ENCODE assay signal across 11 mouse cellular contexts in the genomic region with DNA sequence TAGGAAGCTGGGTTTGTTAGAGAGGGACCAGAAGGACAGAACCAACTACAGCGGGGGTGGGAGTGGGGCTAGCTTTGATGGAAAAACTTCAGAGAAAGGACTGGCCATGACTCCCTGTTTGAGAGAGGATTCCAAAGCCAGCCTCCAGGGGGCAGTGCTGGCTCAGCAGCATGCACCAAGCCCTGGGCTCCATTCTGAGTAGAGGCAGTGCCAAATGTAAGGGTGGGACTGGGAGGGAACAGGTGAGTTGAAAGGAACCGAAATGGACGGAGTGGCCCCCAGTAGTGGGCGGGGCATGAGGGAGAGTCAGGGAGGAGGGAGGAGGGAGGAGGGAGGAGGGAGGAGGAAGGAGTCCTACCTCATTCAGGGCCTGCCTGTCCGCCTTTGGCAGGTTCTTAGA. TPM values are rescaled to one million over a fixed set of nuclear protein-coding genes. Genes with fewer than 3 reads are reported as not detected.
DNase-seq lines count a peak whose midpoint lies in the region; ATAC-seq and TF ChIP-seq lines count a peak whose summit lies in the region.
"Had no signal": no experiment of that assay in that cellular context is flagged by ENCODE, and none has a peak within 500 bp of the region (broad histone marks: within the 10 kb centered on the region; RNA-seq: fewer than 3 reads in every experiment).

No protein-coding gene starts in this region.

- DNase-seq in adrenal gland, adult 18-20 months (ENCODE audit: low spot score in 2 of 2), result peak; percentile 50 to 57
- DNase-seq in adrenal gland, postnatal 4 days (ENCODE audit: low spot score in 2 of 2), result no peak
- DNase-seq in liver, adult 2 months (ENCODE audit: extremely low read depth, low read depth, low spot score), result peak; percentile 32
- no peak for DNase-seq in liver, embryonic 11.5 days (ENCODE audit: low spot score)
- peak; percentile 63 to 73 for DNase-seq in adrenal gland, postnatal 36 days
- DNase-seq in lung, postnatal 14 days, result peak; percentile 57
- peak; percentile 77 for DNase-seq in splenic B cell, adult 2 months (ENCODE audit: low read depth, low spot score)

- ATAC-seq in liver, embryonic 11.5 days (replicated peaks; ENCODE audit: low FRiP score), result no peak
- peak; percentile 28 to 61; a peak in 2 of 4 replicates for ATAC-seq in hematopoietic stem cell, adult 5-6 weeks (replicated peaks in 1 of 2; ENCODE audit: insufficient read depth in 1 of 2, low FRiP score in 2 of 2, low TSS enrichment in 1 of 2, low read depth in 1 of 2, poor library complexity in 2 of 2, severe bottlenecking in 2 of 2)

- H3K27me3 ChIP-seq in liver, adult 2 months (ENCODE audit: control insufficient read depth, insufficient read depth, low read length), result peaks cover 8% of the 10 kb centered on the region
- peaks cover 37% of the 10 kb centered on the region for H3K27me3 ChIP-seq in liver, embryonic 11.5 days (replicated peaks; ENCODE audit: control insufficient read depth, insufficient read depth, low read length)
- H3K27me3 ChIP-seq in splenic B cell, adult 2 months (ENCODE audit: control insufficient read depth, insufficient read depth, low read length, poor library complexity, severe bottlenecking), result 0 out of 2 replicates have a peak, but pooled peaks cover 2% of the 10 kb centered on the region

- no peak overlapping the region for H3K4me3 ChIP-seq in liver, adult 2 months (ENCODE audit: insufficient read depth, low read depth, low read length)
- no peak overlapping the region for H3K4me3 ChIP-seq in liver, embryonic 11.5 days (ENCODE audit: low read depth, low read length)

- WGBS in liver, adult 2 months, result 31% methylated on average over 5 of the region's 5 CpGs
- WGBS in liver, embryonic 11.5 days, result 23% methylated on average over 4 of the region's 5 CpGs

- H3K27ac ChIP-seq in liver, adult 2 months (replicated peaks; ENCODE audit: insufficient read depth, low read depth, low read length), result no peak overlapping the region
- no peak overlapping the region for H3K27ac ChIP-seq in liver, embryonic 11.5 days (ENCODE audit: low read depth, low read length)

- H3K4me1 ChIP-seq in liver, adult 2 months (ENCODE audit: control insufficient read depth, insufficient read depth, low read length), result no peaks in the 10 kb centered on the region
- peaks cover 10% of the 10 kb centered on the region for H3K4me1 ChIP-seq in liver, embryonic 11.5 days (replicated peaks; ENCODE audit: control insufficient read depth, insufficient read depth, low read length)

- TF ChIP-seq CTCF in liver, adult 2 months (IDR thresholded peaks at IDR 0.05; ENCODE audit: low read depth, low read length), result peak; percentile 94

- no peaks in the 10 kb centered on the region for H3K9me3 ChIP-seq in liver, embryonic 11.5 days (ENCODE audit: control insufficient read depth, low read length)

- no peak overlapping the region for H3K9ac ChIP-seq in liver, adult 2 months (ENCODE audit: low read depth, low read length)
- H3K9ac ChIP-seq in liver, embryonic 11.5 days (ENCODE audit: low read depth, low read length), result no peak overlapping the region

- no peaks in the 10 kb centered on the region for H3K79me2 ChIP-seq in liver, adult 2 months (ENCODE audit: control insufficient read depth, insufficient read depth, low read length)

- H3K4me2 ChIP-seq in liver, embryonic 11.5 days, result no peak overlapping the region

- no peak for TF ChIP-seq POLR2A in liver, adult 2 months (IDR thresholded peaks at IDR 0.05; ENCODE audit: extremely low read depth, insufficient read depth, low read length)

- no peaks in the 10 kb centered on the region for H3K36me3 ChIP-seq in liver, adult 2 months (ENCODE audit: control insufficient read depth, insufficient read depth, low read length)
- H3K36me3 ChIP-seq in liver, embryonic 11.5 days (ENCODE audit: control insufficient read depth, insufficient read depth, low read length), result no peaks in the 10 kb centered on the region
- no peaks in the 10 kb centered on the region for H3K36me3 ChIP-seq in splenic B cell, adult 2 months (ENCODE audit: control insufficient read depth, insufficient read depth, low read length, poor library complexity, severe bottlenecking)

RNA-seq across cellular contexts. Expression of a gene that starts 4.6 kb away (rescaled TPM):
- total RNA-seq in adrenal gland, adult 18-20 months (2021), result 10 to 100 TPM; 31.8 to 40.6 TPM
- 10 to 100 TPM; 49.5 to 59.1 TPM for total RNA-seq in adrenal gland, postnatal 4 days (2021)
- total RNA-seq in liver, adult 2 months (2014; rRNA removed), result 0.18 and 0.74 TPM in 2 replicates
- polyA plus RNA-seq in liver, adult 2 months (2012; rRNA removed), result 0.65 and 0.70 TPM in 2 replicates
- 18.4 and 19.1 TPM in 2 replicates for polyA plus RNA-seq in liver, embryonic 11.5 days (2014; fragmentation: Nextera tagmentation; extraction: Ambion mirVana)
- total RNA-seq in adrenal gland, postnatal 36 days (2021), result 10 to 100 TPM; 23.5 to 28.6 TPM
- not detected in 2 replicates for total RNA-seq in hematopoietic stem cell, adult 5-6 weeks (2017)

RNA-seq across cellular contexts. Expression of a gene that starts 16.8 kb away (rescaled TPM):
- not detected for total RNA-seq in adrenal gland, adult 18-20 months (2021)
- total RNA-seq in adrenal gland, postnatal 4 days (2021), result 1 to 10 TPM in 1 of 2 experiments, under 1 TPM in 1; 0.14 to 1.3 TPM
- not detected in 2 replicates for total RNA-seq in liver, adult 2 months (2014; rRNA removed)
- not detected in 2 replicates for polyA plus RNA-seq in liver, adult 2 months (2012; rRNA removed)
- 0.22 and 0.95 TPM in 2 replicates for polyA plus RNA-seq in liver, embryonic 11.5 days (2014; fragmentation: Nextera tagmentation; extraction: Ambion mirVana)
- not detected for total RNA-seq in adrenal gland, postnatal 36 days (2021)
- total RNA-seq in hematopoietic stem cell, adult 5-6 weeks (2017), result not detected in 2 replicates
- polyA plus RNA-seq: C2C12; gonadal fat pad, adult 2 months; lung, embryonic 16.5 days had no signal

RNA-seq across cellular contexts. Expression of a gene that starts 17.4 kb away (rescaled TPM):
- total RNA-seq in adrenal gland, adult 18-20 months (2021), result not detected
- total RNA-seq in adrenal gland, postnatal 4 days (2021), result 1 to 10 TPM in 1 of 2 experiments, under 1 TPM in 1; 0.08 to 7.1 TPM
- under 0.01 TPM in 1 of 2 replicates, not detected in the other for total RNA-seq in liver, adult 2 months (2014; rRNA removed)
- polyA plus RNA-seq in liver, adult 2 months (2012; rRNA removed), result not detected in 2 replicates
- polyA plus RNA-seq in liver, embryonic 11.5 days (2014; fragmentation: Nextera tagmentation; extraction: Ambion mirVana), result 0.26 and 0.27 TPM in 2 replicates
- total RNA-seq in adrenal gland, postnatal 36 days (2021), result not detected
- 0.55 and 1.4 TPM in 2 replicates for total RNA-seq in hematopoietic stem cell, adult 5-6 weeks (2017)
- polyA plus RNA-seq: gonadal fat pad, adult 2 months; lung, embryonic 16.5 days had no signal

RNA-seq across cellular contexts. Expression of a gene that starts 19.2 kb away (rescaled TPM):
- 1 to 10 TPM; 1.6 to 2.0 TPM for total RNA-seq in adrenal gland, adult 18-20 months (2021)
- total RNA-seq in adrenal gland, postnatal 4 days (2021), result 1 to 10 TPM; 2.1 to 2.3 TPM
- total RNA-seq in liver, adult 2 months (2014; rRNA removed), result 0.55 and 1.0 TPM in 2 replicates
- polyA plus RNA-seq in liver, adult 2 months (2012; rRNA removed), result 0.52 and 0.92 TPM in 2 replicates
- polyA plus RNA-seq in liver, embryonic 11.5 days (2014; fragmentation: Nextera tagmentation; extraction: Ambion mirVana), result 1.8 and 3.6 TPM in 2 replicates
- total RNA-seq in adrenal gland, postnatal 36 days (2021), result 1 to 10 TPM in 1 of 2 experiments, under 1 TPM in 1; 0.89 to 1.0 TPM
- 40.3 and 45.4 TPM in 2 replicates for total RNA-seq in hematopoietic stem cell, adult 5-6 weeks (2017)

RNA-seq across cellular contexts. Expression of a gene that starts 21.0 kb away (rescaled TPM):
- total RNA-seq in adrenal gland, adult 18-20 months (2021), result 1 to 10 TPM; 1.5 to 1.9 TPM
- total RNA-seq in adrenal gland, postnatal 4 days (2021), result 1 to 10 TPM; 1.6 to 2.2 TPM
- total RNA-seq in liver, adult 2 months (2014; rRNA removed), result 1.9 and 2.1 TPM in 2 replicates
- polyA plus RNA-seq in liver, adult 2 months (2012; rRNA removed), result 3.3 and 5.0 TPM in 2 replicates
- polyA plus RNA-seq in liver, embryonic 11.5 days (2014; fragmentation: Nextera tagmentation; extraction: Ambion mirVana), result 2.2 and 2.9 TPM in 2 replicates
- total RNA-seq in adrenal gland, postnatal 36 days (2021), result 1 to 10 TPM; 1.8 to 2.0 TPM
- total RNA-seq in hematopoietic stem cell, adult 5-6 weeks (2017), result 11.6 and 14.3 TPM in 2 replicates
- polyA plus RNA-seq: C2C12 had no signal

Comparison
In these comparisons a context has a peak if more than half of its experiments do, and no peak if none do; other contexts are left out.
1. DNase-seq: peak in adrenal gland, adult 18-20 months (2 of 2), liver, adult 2 months (single experiment), adrenal gland, postnatal 36 days (2 of 2), lung, postnatal 14 days (single experiment) and splenic B cell, adult 2 months (single experiment); none in adrenal gland, postnatal 4 days (0 of 2) and liver, embryonic 11.5 days (single experiment).
2. RNA of a gene that starts 4.6 kb away (total RNA-seq): 49.5 to 59.1 TPM in adrenal gland, postnatal 4 days, 31.8 to 40.6 TPM in adrenal gland, adult 18-20 months and 23.5 to 28.6 TPM in adrenal gland, postnatal 36 days; 0.18 to 0.74 TPM in liver, adult 2 months and not detected in hematopoietic stem cell, adult 5-6 weeks; every median in the first group is over 10 times any median in the second.